Mouse (Mus musculus) stomach, postnatal 0 days (tissue): ENCODE results near the gene Aqp6. TPM values are rescaled to one million over a fixed set of nuclear protein-coding genes. Genes with fewer than 3 reads are reported as not detected.

Experiments
- ATAC-seq: fragments of 200-750 bp; cut with Nextera tagmentation; 2 replicates; pipeline ENCODE4 v1.8.0; 2017; ENCODE audit not compliant: low FRiP score, low TSS enrichment
- DNase-seq: peaks from one replicate; pipeline ENCODE4 v3.0.0-alpha.2; 2016; ENCODE audit warnings: low spot score
- H3K27ac ChIP-seq: fragments of 300-500 bp; sonication (generic); replicated peaks from 2 replicates; pipeline ENCODE4 v1.5.1; 2014; ENCODE audit warnings: mild to moderate bottlenecking, control low read depth
- H3K27me3 ChIP-seq: fragments of 300-500 bp; sonication (generic); 2 replicates; pipeline ENCODE4 v1.6.1; 2014; ENCODE audit warnings: low read length; ENCODE audit not compliant: control insufficient read depth, insufficient read depth
- H3K36me3 ChIP-seq: fragments of 300-500 bp; sonication (generic); 2 replicates; pipeline ENCODE4 v1.6.1; 2014; ENCODE audit warnings: low read length, mixed read lengths; ENCODE audit not compliant: control insufficient read depth, insufficient read depth
- H3K4me1 ChIP-seq: fragments of 300-500 bp; sonication (generic); replicated peaks from 2 replicates; pipeline ENCODE4 v1.6.1; 2014; ENCODE audit warnings: antibody characterized with exemption; ENCODE audit not compliant: control insufficient read depth, insufficient read depth
- H3K4me2 ChIP-seq: fragments of 300-500 bp; sonication (generic); replicated peaks from 2 replicates; pipeline ENCODE4 v1.6.1; 2014; ENCODE audit warnings: low read depth, mild to moderate bottlenecking, control low read depth, moderate library complexity
- H3K4me3 ChIP-seq: fragments of 300-500 bp; sonication (generic); 2 replicates; pipeline ENCODE4 v1.5.1; 2014; ENCODE audit warnings: low read depth, low read length, control low read depth
- H3K9ac ChIP-seq: fragments of 300-500 bp; sonication (generic); 2 replicates; pipeline ENCODE4 v1.6.1; 2014; ENCODE audit warnings: mild to moderate bottlenecking, low read length, control low read depth, mixed read lengths
- H3K9me3 ChIP-seq: fragments of 300-500 bp; sonication (generic); 2 replicates; pipeline ENCODE4 v1.6.1; 2016; ENCODE audit warnings: low read length; ENCODE audit not compliant: control insufficient read depth
- CTCF ChIP-seq: IDR thresholded peaks from 2 replicates; pipeline ENCODE4 v1.5.1; 2016; ENCODE audit warnings: antibody characterized with exemption, low read depth, mild to moderate bottlenecking, moderate library complexity
- EP300 ChIP-seq: optimal IDR thresholded peaks from 2 replicates; pipeline ENCODE3; 2016; ENCODE audit warnings: antibody characterized with exemption
- WGBS: fragments of 180-500 bp; shearing (Covaris S2); extraction: QIAGEN DNeasy Blood & Tissue Kit; methylation state at CpG from one replicate; pipeline ENCODE4 v1.1.7; 2014; 5-methylcytosine and 5-hydroxymethylcytosine counted together
- polyA plus RNA-seq: library from polyadenylated mRNA; unstranded; fragments of >200 nt; fragmentation: Nextera tagmentation; extraction: Ambion mirVana; gene quantifications from 2 replicates; pipeline ENCODE4 v1.2.1, GENCODE M21; 2015

The Aqp6 gene
- polyA plus RNA-seq, 1 experiment from 2014 or later = not detected

DNA sequence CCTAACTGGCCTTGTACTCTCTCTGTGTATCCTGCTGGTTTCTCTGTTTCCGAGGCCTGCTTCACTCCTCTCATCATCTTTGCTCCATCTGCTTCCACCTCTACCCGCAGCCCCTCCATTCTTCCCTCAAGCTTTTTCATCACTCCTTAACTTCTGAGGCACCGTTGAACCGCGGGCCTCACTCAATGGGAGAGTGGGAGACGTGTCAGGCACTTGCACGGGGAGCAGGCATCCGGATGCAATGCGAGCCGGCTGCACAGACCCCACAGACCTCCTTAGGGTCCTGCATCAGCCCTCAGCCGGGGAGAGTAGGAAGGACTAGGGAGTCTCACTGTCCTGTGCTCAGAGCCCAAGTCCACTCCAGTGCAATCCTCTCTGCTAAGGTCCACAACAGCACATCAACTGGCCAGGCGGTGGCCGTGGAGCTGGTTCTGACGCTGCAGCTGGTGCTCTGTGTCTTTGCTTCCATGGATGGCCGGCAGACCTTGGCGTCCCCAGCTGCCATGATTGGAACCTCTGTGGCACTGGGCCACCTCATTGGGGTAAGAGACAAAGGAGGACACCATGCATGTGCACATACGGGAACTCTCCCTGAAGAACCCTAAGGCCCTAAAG is 1.1 kb downstream of the Aqp6 start:
- DNase-seq (no peak), ATAC-seq (no peak)
- no peak overlapping the region for H3K4me2 ChIP-seq
- 83% methylated on average over 17 of the region's 17 CpGs for WGBS
- H3K27ac ChIP-seq = no peak overlapping the region
- H3K9me3 ChIP-seq = no peaks in the 10 kb centered on the region
- H3K9ac ChIP-seq = no peak overlapping the region
- H3K4me3 ChIP-seq = no peak overlapping the region
- no peaks in the 10 kb centered on the region for H3K36me3 ChIP-seq
- H3K27me3 ChIP-seq = no peaks in the 10 kb centered on the region
- H3K4me1 ChIP-seq = no peaks in the 10 kb centered on the region
- TF ChIP-seq EP300 (no peak), CTCF (no peak)

DNA sequence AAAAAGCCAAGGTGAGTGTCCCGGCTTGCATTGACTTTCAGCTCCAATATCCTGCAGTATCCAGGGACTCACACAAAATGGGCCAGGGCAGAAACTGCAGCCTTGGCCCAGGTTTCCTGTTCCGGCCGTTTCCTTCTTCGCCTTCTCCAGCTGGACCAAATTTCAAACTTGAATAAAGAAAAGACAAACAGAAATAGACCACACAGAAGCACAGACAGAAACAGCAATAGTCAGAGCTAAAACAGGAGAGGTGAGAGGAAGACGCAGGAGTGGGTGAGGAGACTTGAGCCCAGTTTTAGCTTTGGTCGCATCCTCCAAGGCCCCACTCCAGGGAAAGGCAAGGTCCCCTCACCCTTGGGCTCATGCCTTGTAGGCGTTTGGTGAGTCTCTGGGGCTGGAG is 2.0 kb downstream of the Aqp6 start:
- no peak for DNase-seq
- Histone ChIP-seq H3K4me3 (no peak overlapping the region), H3K36me3 (no peaks in the 10 kb centered on the region), H3K9me3 (no peaks in the 10 kb centered on the region), H3K4me1 (no peaks in the 10 kb centered on the region), H3K27ac (no peak overlapping the region), H3K9ac (no peak overlapping the region), H3K4me2 (no peak overlapping the region), H3K27me3 (no peaks in the 10 kb centered on the region)
- no peak for TF ChIP-seq EP300
- TF ChIP-seq CTCF = no peak
- no peak for ATAC-seq
- WGBS = 66% methylated on average over 7 of the region's 7 CpGs

DNA sequence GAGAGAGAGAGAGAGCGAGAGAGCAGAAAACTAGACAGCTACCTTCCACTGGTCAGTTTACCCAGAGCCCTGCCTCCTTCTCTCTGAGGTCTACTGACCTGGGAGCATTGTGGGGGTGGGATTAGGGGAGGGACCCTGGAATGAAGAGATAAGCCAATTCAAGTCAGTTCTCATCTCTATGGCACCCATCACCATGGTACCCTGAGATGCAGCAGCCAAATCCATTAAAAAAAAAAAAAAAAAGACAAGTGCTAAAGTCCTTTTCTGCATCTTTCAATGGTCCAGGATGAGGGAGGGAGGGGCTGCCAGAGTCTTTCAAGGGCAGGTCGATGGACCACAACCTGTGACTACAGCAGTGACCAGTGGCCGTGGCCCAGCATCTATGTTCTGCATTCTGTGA is 4.4 kb downstream of the Aqp6 start:
- DNase-seq (no peak), ATAC-seq (no peak)
- H3K4me1 ChIP-seq = no peaks in the 10 kb centered on the region
- no peak overlapping the region for H3K9ac ChIP-seq
- WGBS = 74% methylated on average over 3 of the region's 3 CpGs
- H3K36me3 ChIP-seq = no peaks in the 10 kb centered on the region
- no peak overlapping the region for H3K4me3 ChIP-seq
- TF ChIP-seq CTCF (no peak), EP300 (no peak)
- H3K4me2 ChIP-seq = no peak overlapping the region
- H3K27me3 ChIP-seq = no peaks in the 10 kb centered on the region
- H3K9me3 ChIP-seq = no peaks in the 10 kb centered on the region
- H3K27ac ChIP-seq = no peak overlapping the region

DNA sequence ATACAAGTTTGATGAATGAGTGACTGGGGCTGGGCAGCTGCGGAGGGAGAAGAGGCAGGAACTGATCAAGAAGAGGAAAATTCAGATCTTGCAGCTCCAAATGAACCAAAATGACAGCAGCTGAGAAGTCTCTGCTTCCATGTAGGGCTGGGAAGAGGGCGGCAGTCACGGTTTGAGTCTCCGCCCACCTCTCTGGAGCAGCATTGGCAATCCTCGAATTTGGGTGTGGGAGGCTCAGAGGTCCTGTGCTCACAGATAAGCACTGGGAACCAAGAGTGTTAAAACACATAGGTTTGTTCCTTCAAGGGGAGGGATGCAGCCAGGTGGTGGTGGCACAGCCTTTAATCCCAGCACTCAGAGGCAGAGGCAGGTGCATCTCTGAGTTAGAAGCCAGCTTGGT is 5.3 kb downstream of the Aqp6 start:
- no peak overlapping the region for H3K27ac ChIP-seq
- no peaks in the 10 kb centered on the region for H3K27me3 ChIP-seq
- ATAC-seq (no peak), DNase-seq (no peak)
- no peaks in the 10 kb centered on the region for H3K36me3 ChIP-seq
- no peak overlapping the region for H3K4me2 ChIP-seq
- no peaks in the 10 kb centered on the region for H3K4me1 ChIP-seq
- no peak overlapping the region for H3K9ac ChIP-seq
- no peak overlapping the region for H3K4me3 ChIP-seq
- H3K9me3 ChIP-seq = no peaks in the 10 kb centered on the region
- no peak for TF ChIP-seq CTCF
- no peak for TF ChIP-seq EP300
- 17% methylated on average over 5 of the region's 5 CpGs for whole genome bisulfite sequencing

DNA sequence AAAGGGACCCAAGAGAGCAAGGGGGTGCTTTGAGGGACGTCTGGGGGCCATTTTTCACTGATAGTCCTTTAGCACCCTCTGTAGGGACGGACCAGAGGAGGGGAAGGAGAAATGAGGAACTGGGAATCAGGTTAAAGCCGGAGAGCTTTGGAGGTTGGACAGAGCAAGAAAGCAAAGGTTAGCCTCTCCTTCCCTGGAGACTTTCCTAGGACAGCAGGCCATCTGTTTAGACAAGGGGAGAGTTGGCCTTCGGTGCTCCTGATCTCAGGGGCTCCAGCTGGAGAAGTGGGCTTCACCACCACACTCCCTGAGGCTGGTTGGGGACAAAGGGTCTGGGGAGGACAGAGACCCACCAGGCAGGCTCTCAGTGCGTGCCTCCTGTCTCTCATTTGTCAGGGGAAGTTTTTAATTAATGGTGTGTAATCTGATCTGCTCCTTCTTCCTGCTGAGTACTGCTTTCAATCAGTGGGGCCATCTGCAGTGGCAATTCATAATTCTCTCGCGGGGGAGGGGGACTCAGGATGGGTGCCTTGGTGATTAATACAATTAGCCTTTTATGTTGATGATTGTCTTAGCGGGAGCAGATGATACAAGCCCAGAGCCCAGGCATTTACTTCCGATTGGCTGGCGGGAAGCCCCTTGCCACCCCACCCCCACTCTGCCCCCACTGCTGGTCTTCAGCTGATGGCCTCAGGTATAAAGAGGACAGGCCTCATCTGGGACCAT is 6.4 kb downstream of the Aqp6 start:
- ATAC-seq (no peak), DNase-seq (no peak)
- no peak overlapping the region for H3K4me3 ChIP-seq
- H3K4me2 ChIP-seq = no peak overlapping the region
- WGBS = 28% methylated on average over 10 of the region's 10 CpGs
- no peak overlapping the region for H3K27ac ChIP-seq
- H3K9me3 ChIP-seq = no peaks in the 10 kb centered on the region
- H3K36me3 ChIP-seq = no peaks in the 10 kb centered on the region
- H3K27me3 ChIP-seq = no peaks in the 10 kb centered on the region
- H3K4me1 ChIP-seq = no peaks in the 10 kb centered on the region
- H3K9ac ChIP-seq = no peak overlapping the region
- TF ChIP-seq CTCF (no peak), EP300 (no peak)

DNA sequence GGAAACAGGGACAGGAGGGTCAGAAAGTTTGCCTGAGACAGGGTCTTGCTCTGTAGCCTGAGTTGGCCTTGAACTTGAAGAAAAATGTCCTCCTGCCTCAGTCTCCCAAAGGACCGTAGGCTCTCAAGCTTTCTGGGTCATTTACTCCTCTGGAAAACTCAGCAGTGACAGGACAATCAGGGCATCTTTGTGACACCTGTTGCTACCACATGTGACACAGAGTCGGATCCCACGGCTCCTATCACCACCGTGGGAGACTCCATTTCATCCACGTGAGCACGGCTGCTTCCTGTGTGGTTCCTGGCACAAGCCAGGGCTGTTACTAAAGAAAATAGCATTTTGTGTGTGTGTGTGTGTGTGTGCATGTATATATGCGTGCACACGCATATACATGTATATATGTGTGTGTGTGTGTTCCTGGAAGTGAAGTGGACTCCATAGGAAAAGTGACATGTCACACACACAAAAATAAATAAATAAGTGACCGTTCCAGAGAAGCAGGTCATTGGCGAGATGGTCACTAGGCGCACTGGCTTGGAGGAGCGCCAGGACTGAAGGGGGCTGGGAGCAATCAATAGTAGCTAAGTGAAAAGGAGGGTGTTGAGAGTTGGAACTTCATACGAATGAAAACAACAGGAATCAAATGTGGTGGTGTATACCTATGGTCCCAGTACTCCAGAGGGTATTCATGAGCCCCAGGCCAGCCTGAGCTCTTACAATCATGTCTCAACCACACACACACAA is 7.4 kb downstream of the Aqp6 start:
- no peaks in the 10 kb centered on the region for H3K27me3 ChIP-seq
- no peaks in the 10 kb centered on the region for H3K4me1 ChIP-seq
- no peaks in the 10 kb centered on the region for H3K9me3 ChIP-seq
- ATAC-seq = no peak
- no peak overlapping the region for H3K4me3 ChIP-seq
- DNase-seq = no peak
- no peak overlapping the region for H3K4me2 ChIP-seq
- TF ChIP-seq CTCF (no peak), EP300 (no peak)
- no peak overlapping the region for H3K9ac ChIP-seq
- H3K27ac ChIP-seq = no peak overlapping the region
- H3K36me3 ChIP-seq = no peaks in the 10 kb centered on the region
- WGBS = 81% methylated on average over 13 of the region's 13 CpGs
